Mouse (Mus musculus): ENCODE results near the gene B3gnt9.

GRCm38 (mm10) chr8:105261326-105261980, 6.5 kb upstream of the B3gnt9 start:
- TF ChIP-seq CTCF (IDR thresholded peaks at IDR 0.05) (0 out of 2 replicates have a peak, but pooled peaks have one; percentile 10), EP300 (IDR thresholded peaks at IDR 0.05) (no peak)

Data from lung, postnatal 0 days (tissue).